Mouse (Mus musculus) neural tube, embryonic 11.5 days (tissue): ENCODE data around the gene Ifnz. TPM values are rescaled to one million over a fixed set of nuclear protein-coding genes. Genes with fewer than 3 reads are reported as not detected.
"Not testable (repeated sequence)": the region's sequence is repeated elsewhere in the genome, so short reads cannot be mapped to it uniquely, and the experiment has no call there.

ENCODE experiments used
- ATAC-seq: fragments of 200-750 bp; cut with Nextera tagmentation; 2 replicates; pipeline ENCODE4 v1.8.0; 2017; ENCODE audit warnings: moderate number of reproducible peaks, mild to moderate bottlenecking, moderate TSS enrichment, moderate library complexity; ENCODE audit not compliant: insufficient read depth, low FRiP score, low TSS enrichment
- DNase-seq: peaks from one replicate; pipeline ENCODE4 v3.0.0-alpha.2; 2015; ENCODE audit warnings: low spot score
- H3K27ac ChIP-seq: fragments of 300-500 bp; sonication (generic); 2 replicates; pipeline ENCODE4 v1.5.1; 2014; ENCODE audit warnings: low read depth, mild to moderate bottlenecking, low read length
- H3K27me3 ChIP-seq: fragments of 300-500 bp; sonication (generic); 2 replicates; pipeline ENCODE4 v1.6.1; 2014; ENCODE audit warnings: mild to moderate bottlenecking, low read length, mixed read lengths; ENCODE audit not compliant: control insufficient read depth, insufficient read depth
- H3K36me3 ChIP-seq: fragments of 300-500 bp; sonication (generic); 2 replicates; pipeline ENCODE4 v1.6.1; 2014; ENCODE audit warnings: mild to moderate bottlenecking, low read length, moderate library complexity, mixed read lengths; ENCODE audit not compliant: control insufficient read depth, insufficient read depth
- H3K4me1 ChIP-seq: fragments of 300-500 bp; sonication (generic); 2 replicates; pipeline ENCODE4 v1.6.1; 2014; ENCODE audit warnings: low read length, mixed read lengths; ENCODE audit not compliant: control insufficient read depth, insufficient read depth
- H3K4me2 ChIP-seq: fragments of 300-500 bp; sonication (generic); 2 replicates; pipeline ENCODE4 v1.6.1; 2014; ENCODE audit warnings: low read depth, mild to moderate bottlenecking, moderate library complexity
- H3K4me3 ChIP-seq: fragments of 300-500 bp; sonication (generic); 2 replicates; pipeline ENCODE4 v1.5.1; 2014; ENCODE audit warnings: low read depth, low read length
- H3K9ac ChIP-seq: fragments of 300-500 bp; sonication (generic); 2 replicates; pipeline ENCODE4 v1.6.1; 2014; ENCODE audit warnings: mild to moderate bottlenecking, low read length
- H3K9me3 ChIP-seq: fragments of 300-500 bp; sonication (generic); 2 replicates; pipeline ENCODE4 v1.6.1; 2016; ENCODE audit warnings: low read length; ENCODE audit not compliant: control insufficient read depth
- WGBS: fragments of 180-500 bp; shearing (Covaris S2); extraction: QIAGEN DNeasy Blood & Tissue Kit; methylation state at CpG from one replicate; pipeline ENCODE4 v1.1.7; 2014; 5-methylcytosine and 5-hydroxymethylcytosine counted together
- polyA plus RNA-seq: library from polyadenylated mRNA; unstranded; fragments of >200 nt; fragmentation: Nextera tagmentation; extraction: Ambion mirVana; gene quantifications from 2 replicates; pipeline ENCODE4 v1.2.1, GENCODE M21; 2014

The Ifnz gene
- polyA plus RNA-seq, 1 experiment from 2014 or later = not detected

- ATAC-seq, H3K36me3 ChIP-seq, H3K4me2 ChIP-seq, H3K4me3 ChIP-seq, H3K4me1 ChIP-seq, H3K9me3 ChIP-seq, H3K27ac ChIP-seq, H3K27me3 ChIP-seq, H3K9ac ChIP-seq, DNase-seq: not testable (repeated sequence)
- WGBS = no CpG with 5 or more reads among the region's 28 CpGs
Measured at GRCm38 (mm10) chr4:88797097-88797496, 15.2 kb downstream of the Ifnz start, which contains the start of gene Gm13279. TSS of gene Gm13279 (plus strand) at chr4:88797397.

DNA sequence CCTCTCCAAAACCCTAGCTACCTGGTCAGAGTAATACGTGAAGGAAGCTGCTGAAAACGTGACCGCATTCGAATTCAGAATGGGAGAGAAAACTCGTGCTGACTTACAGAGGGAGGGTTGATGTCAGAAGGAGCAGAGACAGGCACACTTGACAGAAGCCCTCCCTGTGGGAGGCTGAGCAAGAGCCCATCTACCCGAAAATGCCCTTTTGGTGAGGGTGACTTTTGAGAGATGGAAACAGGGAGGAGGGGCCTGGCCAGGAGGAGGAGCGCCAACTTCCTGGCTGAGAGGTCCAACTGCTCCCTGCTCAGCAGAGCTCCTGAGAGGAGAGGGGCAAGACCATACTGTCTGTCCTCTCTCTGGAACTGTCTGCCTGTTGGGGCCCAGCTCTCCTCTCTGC, 17.4 kb downstream of the Ifnz start, which contains the start of gene Gm13285:
Gene Gm13285, plus strand, starts transcription at position 301 of the 400 bp plus-strand sequence.
- H3K4me2 ChIP-seq, DNase-seq, H3K9me3 ChIP-seq, H3K4me1 ChIP-seq, H3K9ac ChIP-seq, H3K36me3 ChIP-seq, H3K27me3 ChIP-seq, H3K27ac ChIP-seq, H3K4me3 ChIP-seq, ATAC-seq: not testable (repeated sequence)
- 10% methylated on average over 2 of the region's 7 CpGs for WGBS

GRCm38 (mm10) chr4:88802954-88803353, 21.0 kb downstream of the Ifnz start, which contains the start of gene Gm13287:
TSS of gene Gm13287 (plus strand) at chr4:88803254.
- H3K9me3 ChIP-seq, H3K27ac ChIP-seq, H3K4me3 ChIP-seq, H3K36me3 ChIP-seq, H3K27me3 ChIP-seq, H3K4me1 ChIP-seq, ATAC-seq, DNase-seq, H3K4me2 ChIP-seq, H3K9ac ChIP-seq: not testable (repeated sequence)
- WGBS = no CpG with 5 or more reads among the region's 29 CpGs

GRCm38 (mm10) chr4:88805231-88805630, 23.3 kb downstream of the Ifnz start, which contains the start of gene Gm13288:
TSS of gene Gm13288 (plus strand) at chr4:88805531.
- H3K27ac ChIP-seq, H3K4me3 ChIP-seq, H3K4me1 ChIP-seq, H3K9ac ChIP-seq, ATAC-seq, DNase-seq, H3K27me3 ChIP-seq, H3K36me3 ChIP-seq, H3K4me2 ChIP-seq, H3K9me3 ChIP-seq: not testable (repeated sequence)
- WGBS = no CpG with 5 or more reads among the region's 8 CpGs

- H3K9ac ChIP-seq, H3K4me2 ChIP-seq, H3K9me3 ChIP-seq, ATAC-seq, H3K27ac ChIP-seq, DNase-seq, H3K36me3 ChIP-seq, H3K27me3 ChIP-seq, H3K4me3 ChIP-seq, H3K4me1 ChIP-seq: not testable (repeated sequence)
- WGBS = no CpG with 5 or more reads among the region's 34 CpGs
Measured at GRCm38 (mm10) chr4:88805761-88806160, 23.8 kb downstream of the Ifnz start.

DNA sequence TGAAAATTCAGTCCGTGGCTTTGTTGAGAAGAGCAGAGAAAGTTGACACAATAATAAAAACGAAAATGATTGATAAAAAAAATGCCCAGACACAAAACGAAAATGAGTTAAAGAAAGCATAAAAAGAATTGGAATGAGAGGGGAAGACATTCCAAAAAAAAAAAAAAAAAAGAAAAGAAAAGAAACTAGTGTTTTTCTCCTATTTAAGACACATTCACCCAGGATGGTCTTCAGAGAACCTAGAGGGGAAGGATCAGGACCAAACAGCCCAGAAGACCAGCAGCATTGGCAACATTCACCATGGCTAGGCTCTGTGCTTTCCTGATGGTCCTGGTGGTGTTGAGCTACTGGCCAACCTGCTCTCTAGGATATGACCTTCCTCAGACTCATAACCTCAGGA, 34.0 kb downstream of the Ifnz start, which contains the start of gene Ifna7:
Gene Ifna7, plus strand, starts transcription at position 301 of the 400 bp plus-strand sequence.
- H3K27me3 ChIP-seq = no peaks in the 10 kb centered on the region
- 71% methylated on average over 3 of the region's 3 CpGs for WGBS
- no peak within 1 kb of the TSS for H3K27ac ChIP-seq
- H3K4me3 ChIP-seq = no peak within 1 kb of the TSS
- no peak within 1 kb of the TSS for H3K9ac ChIP-seq
- H3K9me3 ChIP-seq = no peaks in the 10 kb centered on the region
- H3K4me1 ChIP-seq = no peaks in the 10 kb centered on the region
- ATAC-seq (no peak), DNase-seq (no peak)
- no peak within 1 kb of the TSS for H3K4me2 ChIP-seq
- H3K36me3 ChIP-seq = no peaks in the 10 kb centered on the region

GRCm38 (mm10) chr4:88819659-88820058, 37.7 kb downstream of the Ifnz start, which contains the start of gene Ifna11:
TSS of gene Ifna11 (plus strand) at chr4:88819959.
- WGBS = 87% methylated on average over 1 of the region's 1 CpGs
- no peak for ATAC-seq
- H3K27ac ChIP-seq = no peak within 1 kb of the TSS

GRCm38 (mm10) chr4:88822995-88823394, 41.1 kb downstream of the Ifnz start:
- H3K4me1 ChIP-seq = no peaks in the 10 kb centered on the region
- no peaks in the 10 kb centered on the region for H3K9me3 ChIP-seq
- no peak for DNase-seq
- no peaks in the 10 kb centered on the region for H3K36me3 ChIP-seq
- H3K4me2 ChIP-seq = no peak overlapping the region
- no peak for ATAC-seq
- no peaks in the 10 kb centered on the region for H3K27me3 ChIP-seq
- H3K4me3 ChIP-seq = no peak overlapping the region
- no peak overlapping the region for H3K27ac ChIP-seq
- no peak overlapping the region for H3K9ac ChIP-seq
- WGBS = 30% methylated on average over 4 of the region's 4 CpGs

More at GRCm38 (mm10) chr4:88819659-88820058, 37.7 kb downstream of the Ifnz start, which contains the start of gene Ifna11:
- Histone ChIP-seq H3K9ac (no peak within 1 kb of the TSS), H3K4me3 (no peak within 1 kb of the TSS), H3K4me2 (no peak within 1 kb of the TSS), H3K4me1 (no peaks in the 10 kb centered on the region), H3K27me3 (no peaks in the 10 kb centered on the region), H3K9me3 (no peaks in the 10 kb centered on the region), H3K36me3 (no peaks in the 10 kb centered on the region)
- no peak for DNase-seq

- DNase-seq = not testable (repeated sequence)
Measured at GRCm38 (mm10) chr4:88827116-88827515, 45.2 kb downstream of the Ifnz start, which contains the start of gene Ifna6. TSS of gene Ifna6 (plus strand) at chr4:88827416.

More at GRCm38 (mm10) chr4:88827116-88827515, 45.2 kb downstream of the Ifnz start, which contains the start of gene Ifna6:
- not testable (repeated sequence) for H3K4me3 ChIP-seq, H3K36me3 ChIP-seq, H3K4me2 ChIP-seq, H3K27me3 ChIP-seq, H3K9ac ChIP-seq, H3K9me3 ChIP-seq, H3K27ac ChIP-seq, H3K4me1 ChIP-seq, ATAC-seq
